Mouse (Mus musculus) liver, adult 2 months (tissue): Measurements from ENCODE around the gene Axdnd1. TPM values are rescaled to one million over a fixed set of nuclear protein-coding genes. Genes with fewer than 3 reads are reported as not detected.
A peak's percentile ranks its signal among the peaks of the same experiment; 100 is the strongest.
"Not testable (repeated sequence)": the region's sequence is repeated elsewhere in the genome, so short reads cannot be mapped to it uniquely, and the experiment has no call there.

ENCODE experiments used
- DNase-seq: peaks from one replicate; pipeline ENCODE4 v3.0.0-alpha.2; 2011; ENCODE audit warnings: low read depth, low spot score; ENCODE audit errors: extremely low read depth
- H3K27ac ChIP-seq: fragments of 200-500 bp; replicated peaks from 2 replicates; pipeline ENCODE4 v1.5.1; 2012; ENCODE audit warnings: low read depth, mild to moderate bottlenecking, control low read depth, inconsistent platforms, low read length; ENCODE audit not compliant: insufficient read depth
- H3K27me3 ChIP-seq: fragments of 200-500 bp; 2 replicates; pipeline ENCODE4 v1.6.1; 2012; ENCODE audit warnings: mild to moderate bottlenecking, moderate library complexity, low read length, inconsistent platforms; ENCODE audit not compliant: control insufficient read depth, insufficient read depth
- H3K36me3 ChIP-seq: fragments of 200-500 bp; 2 replicates; pipeline ENCODE4 v1.6.1; 2012; ENCODE audit warnings: low read length, inconsistent platforms; ENCODE audit not compliant: control insufficient read depth, insufficient read depth
- H3K4me1 ChIP-seq: fragments of 200-500 bp; 2 replicates; pipeline ENCODE4 v1.6.1; 2011; ENCODE audit warnings: low read length; ENCODE audit not compliant: control insufficient read depth, insufficient read depth
- H3K4me3 ChIP-seq: fragments of 200-500 bp; 2 replicates; pipeline ENCODE4 v1.5.1; 2011; ENCODE audit warnings: low read depth, mild to moderate bottlenecking, control low read depth, low read length, moderate library complexity; ENCODE audit not compliant: insufficient read depth
- H3K79me2 ChIP-seq: fragments of 200-500 bp; 2 replicates; pipeline ENCODE4 v1.6.1; 2012; ENCODE audit warnings: inconsistent platforms, mild to moderate bottlenecking, low read length, moderate library complexity; ENCODE audit not compliant: control insufficient read depth, insufficient read depth
- H3K9ac ChIP-seq: fragments of 200-500 bp; 2 replicates; pipeline ENCODE4 v1.6.1; 2012; ENCODE audit warnings: low read depth, mild to moderate bottlenecking, control low read depth, inconsistent platforms, low read length
- CTCF ChIP-seq: fragments of 200-500 bp; IDR thresholded peaks from 2 replicates; pipeline ENCODE4 v1.5.1; 2011; ENCODE audit warnings: low read depth, low read length, control low read depth
- POLR2A ChIP-seq: fragments of 200-500 bp; IDR thresholded peaks from 2 replicates; pipeline ENCODE4 v1.6.1; 2011; ENCODE audit warnings: low read length, control low read depth; ENCODE audit not compliant: insufficient read depth; ENCODE audit errors: extremely low read depth
- WGBS: fragments of 180-500 bp; shearing (Covaris S2); methylation state at CpG from one replicate; pipeline ENCODE4 v1.1.7; 2018; 5-methylcytosine and 5-hydroxymethylcytosine counted together
- polyA plus RNA-seq: library from polyadenylated mRNA; depleted of rRNA; stranded (reverse); fragments of >200 nt; gene quantifications from 2 replicates; pipeline ENCODE4 v1.2.3, GENCODE M21; 2012
- total RNA-seq: library from RNA; depleted of rRNA; stranded (reverse); fragments of >200 nt; gene quantifications from 2 replicates; pipeline ENCODE4 v1.2.3, GENCODE M21; 2014

The Axdnd1 gene
- total and polyA plus RNA-seq, 2 experiments, result not detected

DNA sequence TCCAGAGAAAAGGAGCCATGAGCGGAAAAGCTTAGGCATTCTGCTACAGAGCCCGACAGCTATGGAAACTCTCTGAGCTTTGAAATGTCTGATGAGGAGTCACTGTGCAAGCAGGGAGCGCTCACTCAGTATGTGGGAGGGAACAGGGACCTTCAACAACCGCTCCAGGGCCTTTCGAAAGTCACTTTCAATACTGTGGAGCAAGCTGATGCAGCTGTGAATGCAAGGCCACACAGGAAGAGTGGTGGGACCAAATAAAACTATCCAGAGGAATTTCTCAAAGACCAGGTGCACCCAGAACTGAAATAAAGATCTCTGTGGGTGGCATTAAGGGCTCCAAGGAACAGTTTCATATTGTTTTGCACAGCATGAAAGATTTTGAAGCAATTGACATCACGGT, 1.9 kb upstream of the Axdnd1 start:
- no peaks in the 10 kb centered on the region for H3K27me3 ChIP-seq
- 84% methylated on average over 6 of the region's 6 CpGs for WGBS
- H3K79me2 ChIP-seq, result no peaks in the 10 kb centered on the region
- TF ChIP-seq CTCF (no peak), POLR2A (no peak)
- peaks cover 3% of the 10 kb centered on the region; the same call in 1 of the 2 replicates for H3K4me1 ChIP-seq
- H3K36me3 ChIP-seq, result no peaks in the 10 kb centered on the region
- H3K27ac ChIP-seq, result no peak overlapping the region
- H3K4me3 ChIP-seq, result no peak overlapping the region
- H3K9ac ChIP-seq, result no peak overlapping the region
- DNase-seq, result no peak

GRCm38 (mm10) chr1:156418170-156418569, 2.8 kb downstream of the Axdnd1 start:
- Histone ChIP-seq H3K9ac (no peak overlapping the region), H3K79me2 (no peaks in the 10 kb centered on the region), H3K36me3 (no peaks in the 10 kb centered on the region), H3K4me3 (no peak overlapping the region), H3K27ac (no peak overlapping the region), H3K27me3 (no peaks in the 10 kb centered on the region), H3K4me1 (peaks cover 3% of the 10 kb centered on the region; the same call in 1 of the 2 replicates)
- WGBS, result 57% methylated on average over 4 of the region's 4 CpGs
- peak; percentile 24 for DNase-seq
- no peak for TF ChIP-seq POLR2A
- peak; percentile 39; the same call in 1 of the 2 replicates for TF ChIP-seq CTCF

- H3K4me1 ChIP-seq, result no peaks in the 10 kb centered on the region
- no peaks in the 10 kb centered on the region for H3K27me3 ChIP-seq
- no peak overlapping the region for H3K9ac ChIP-seq
- TF ChIP-seq POLR2A (no peak), CTCF (no peak)
- WGBS, result 85% methylated on average over 4 of the region's 4 CpGs
- H3K27ac ChIP-seq, result no peak overlapping the region
- no peaks in the 10 kb centered on the region for H3K36me3 ChIP-seq
- no peak overlapping the region for H3K4me3 ChIP-seq
- no peak for DNase-seq
- H3K79me2 ChIP-seq, result no peaks in the 10 kb centered on the region
Measured at GRCm38 (mm10) chr1:156408521-156408920, 12.4 kb downstream of the Axdnd1 start.

GRCm38 (mm10) chr1:156408004-156408403, 13.0 kb downstream of the Axdnd1 start:
- no peaks in the 10 kb centered on the region for H3K79me2 ChIP-seq
- TF ChIP-seq CTCF, result no peak
- no peak for TF ChIP-seq POLR2A
- DNase-seq, result no peak
- 82% methylated on average over 3 of the region's 3 CpGs for WGBS
- H3K4me1 ChIP-seq, result no peaks in the 10 kb centered on the region
- no peaks in the 10 kb centered on the region for H3K36me3 ChIP-seq
- no peak overlapping the region for H3K27ac ChIP-seq
- H3K27me3 ChIP-seq, result no peaks in the 10 kb centered on the region
- no peak overlapping the region for H3K4me3 ChIP-seq
- no peak overlapping the region for H3K9ac ChIP-seq

- Histone ChIP-seq H3K27me3 (no peaks in the 10 kb centered on the region), H3K27ac (no peak overlapping the region), H3K36me3 (no peaks in the 10 kb centered on the region), H3K9ac (no peak overlapping the region), H3K4me3 (no peak overlapping the region), H3K79me2 (no peaks in the 10 kb centered on the region), H3K4me1 (no peaks in the 10 kb centered on the region)
- DNase-seq, result no peak
- 87% methylated on average over 10 of the region's 10 CpGs for WGBS
- no peak for TF ChIP-seq POLR2A
- TF ChIP-seq CTCF, result no peak
Measured at GRCm38 (mm10) chr1:156403251-156403650, 17.7 kb downstream of the Axdnd1 start.

- Histone ChIP-seq H3K27ac (no peak overlapping the region), H3K79me2 (no peaks in the 10 kb centered on the region), H3K9ac (no peak overlapping the region), H3K4me1 (no peaks in the 10 kb centered on the region), H3K4me3 (no peak overlapping the region), H3K27me3 (no peaks in the 10 kb centered on the region), H3K36me3 (no peaks in the 10 kb centered on the region)
- DNase-seq, result no peak
- TF ChIP-seq POLR2A (no peak), CTCF (no peak)
- WGBS, result 47% methylated on average over 2 of the region's 2 CpGs
Measured at GRCm38 (mm10) chr1:156402491-156402890, 18.5 kb downstream of the Axdnd1 start.

DNA sequence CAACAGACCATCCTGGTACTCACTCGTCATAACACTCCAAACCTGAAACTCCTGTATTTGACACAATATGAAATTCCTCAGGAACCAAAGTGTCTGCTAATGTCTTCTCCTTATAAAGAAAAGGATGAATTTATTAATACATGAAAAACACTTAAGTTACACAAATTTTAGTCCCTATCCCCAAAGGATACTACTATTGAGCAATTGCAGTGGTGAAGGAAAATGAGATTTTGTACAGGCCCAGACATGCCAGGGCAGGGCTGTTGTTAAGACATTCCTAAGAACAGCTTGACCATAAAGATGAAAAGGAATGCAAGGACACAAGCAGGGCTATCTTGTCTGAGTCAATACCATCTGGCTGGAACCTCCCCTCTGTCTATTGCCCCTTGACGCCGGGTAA, 20.8 kb downstream of the Axdnd1 start:
- not testable (repeated sequence) for DNase-seq, H3K27ac ChIP-seq, H3K36me3 ChIP-seq, H3K79me2 ChIP-seq, H3K9ac ChIP-seq, H3K4me1 ChIP-seq, H3K27me3 ChIP-seq, H3K4me3 ChIP-seq
- 59% methylated on average over 3 of the region's 3 CpGs for WGBS
